Mouse (Mus musculus) heart, postnatal 10 days (tissue): ENCODE measurements around the gene Jdp2. TPM values are rescaled to one million over a fixed set of nuclear protein-coding genes. Genes with fewer than 3 reads are reported as not detected.

ENCODE experiments used
- DNase-seq, 2 experiments: peaks; one replicate each; pipeline ENCODE4 v3.0.0; 2021
- intact Hi-C: fragments of 180-260 bp; cut with DNase I; formaldehyde crosslinking; loops from one replicate; pipeline ENCODE4 v1.15.1; 2025
- total RNA-seq, 2 experiments: library from RNA; stranded (reverse); gene quantifications; 2 replicates each; pipeline ENCODE4 v1.2.3; 2021

Gene Jdp2
- 10 to 100 TPM; 12.6 to 20.2 TPM for total RNA-seq

DNA sequence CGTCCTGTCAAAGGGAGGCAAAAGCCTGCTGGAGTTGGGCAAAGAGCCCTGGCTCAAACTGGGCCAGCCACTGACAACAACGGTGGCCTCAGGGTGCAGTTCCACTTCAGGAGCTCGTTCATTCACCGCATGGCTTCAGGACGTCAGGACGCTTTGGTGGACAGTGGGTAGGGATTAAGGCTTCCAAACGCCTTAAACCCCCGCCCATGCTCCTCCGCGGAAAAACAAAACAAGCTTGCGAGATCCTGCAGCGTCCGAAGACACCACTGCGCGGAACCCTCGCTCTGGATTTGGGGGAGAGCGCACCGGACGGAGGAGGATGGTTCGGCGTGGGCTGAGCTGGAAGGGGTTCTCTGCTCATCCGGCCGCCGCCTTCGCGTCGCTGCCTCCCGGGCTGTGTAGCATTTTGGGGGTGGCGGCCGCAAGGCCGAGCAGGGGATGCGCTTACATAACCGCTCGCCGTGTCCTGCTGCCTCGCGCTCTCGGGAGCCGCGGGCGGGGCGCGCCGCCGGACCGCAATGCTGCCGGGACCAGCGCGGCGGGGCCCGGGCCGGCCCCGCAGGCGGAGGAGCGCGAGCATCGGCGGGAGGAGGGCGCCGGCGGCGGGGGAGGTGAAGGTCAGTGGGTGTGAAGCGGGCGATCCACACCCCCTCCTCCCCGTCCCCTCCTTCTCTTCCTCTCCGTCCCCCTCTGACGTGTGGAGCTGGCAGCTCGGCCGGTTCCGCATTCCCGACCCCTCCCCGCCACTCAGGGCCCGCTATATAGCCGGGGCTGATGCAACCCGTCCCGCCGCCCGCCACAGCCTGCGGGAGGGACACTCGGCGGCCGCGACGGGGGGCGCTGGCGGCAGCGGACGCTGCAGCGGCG lies at the start of gene Jdp2:
Gene Jdp2, plus strand, starts transcription at position 417 of the 867 bp plus-strand sequence.
- DNase-seq = peak; percentile 95 to 96
- intact Hi-C loops = loop anchor here (5.0 kb wide), 2 partner anchors 43 to 67 kb away; no protein-coding TSS in a partner anchor

GRCm38 (mm10) chr12:85549661-85550060 lies 49.2 kb upstream of the Jdp2 start:
- intact Hi-C loops = no loop called here
- no peak for DNase-seq

- DNase-seq = no peak
- intact Hi-C loops = no loop called here
These were observed 48.4 kb upstream of the Jdp2 start for GRCm38 (mm10) chr12:85550435-85550834.

GRCm38 (mm10) chr12:85559299-85559698 lies 39.5 kb upstream of the Jdp2 start:
- intact Hi-C loops = no loop called here
- DNase-seq = no peak

GRCm38 (mm10) chr12:85565441-85565840 lies 33.4 kb upstream of the Jdp2 start:
- intact Hi-C loops = no loop called here
- no peak for DNase-seq

DNA sequence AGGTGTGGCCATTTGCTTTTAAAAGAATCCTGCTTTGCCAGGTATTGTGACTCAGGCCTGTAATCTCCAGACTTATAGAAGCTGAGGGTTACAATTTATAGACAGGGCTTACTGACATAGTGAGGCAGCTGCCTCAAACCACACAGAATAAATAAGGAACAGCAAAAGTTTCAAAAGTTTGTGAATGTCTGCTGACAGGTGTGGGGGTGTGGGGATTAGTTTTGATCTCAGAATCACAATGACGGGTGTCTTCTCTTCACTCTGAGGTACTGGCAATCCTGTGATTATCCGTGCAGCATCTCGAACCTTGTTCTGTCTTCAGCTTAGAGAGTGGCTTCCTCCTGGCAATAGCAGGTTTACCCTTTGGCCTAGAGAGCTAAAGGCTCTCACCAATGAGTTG lies 30.5 kb upstream of the Jdp2 start:
- no peak for DNase-seq
- intact Hi-C loops = no loop called here

- intact Hi-C loops = no loop called here
- DNase-seq = peak; percentile 31 to 69
These were observed 29.3 kb upstream of the Jdp2 start for GRCm38 (mm10) chr12:85569393-85570157.

DNA sequence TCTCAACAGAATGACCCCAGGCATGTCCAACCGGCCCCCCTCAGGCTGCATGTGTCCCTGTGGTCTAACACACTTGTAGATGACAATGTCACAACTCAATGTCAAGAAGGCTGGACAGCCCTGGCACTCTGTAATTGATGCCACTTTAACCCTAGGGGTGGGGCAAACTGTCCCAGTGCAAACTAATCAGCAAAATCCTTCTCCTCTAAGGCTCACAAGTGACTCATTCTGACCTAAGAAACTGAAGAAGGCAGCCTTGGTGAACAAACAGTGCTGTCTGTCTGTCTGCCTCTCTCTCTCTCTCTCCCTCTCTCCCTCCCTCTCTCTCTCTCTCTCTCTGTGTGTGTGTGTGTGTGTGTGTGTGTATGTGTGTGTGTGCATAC lies 28.7 kb upstream of the Jdp2 start:
- DNase-seq = no peak
- intact Hi-C loops = no loop called here

GRCm38 (mm10) chr12:85571312-85571711 lies 27.5 kb upstream of the Jdp2 start:
- DNase-seq = peak; percentile 53 to 61
- intact Hi-C loops = no loop called here

DNA sequence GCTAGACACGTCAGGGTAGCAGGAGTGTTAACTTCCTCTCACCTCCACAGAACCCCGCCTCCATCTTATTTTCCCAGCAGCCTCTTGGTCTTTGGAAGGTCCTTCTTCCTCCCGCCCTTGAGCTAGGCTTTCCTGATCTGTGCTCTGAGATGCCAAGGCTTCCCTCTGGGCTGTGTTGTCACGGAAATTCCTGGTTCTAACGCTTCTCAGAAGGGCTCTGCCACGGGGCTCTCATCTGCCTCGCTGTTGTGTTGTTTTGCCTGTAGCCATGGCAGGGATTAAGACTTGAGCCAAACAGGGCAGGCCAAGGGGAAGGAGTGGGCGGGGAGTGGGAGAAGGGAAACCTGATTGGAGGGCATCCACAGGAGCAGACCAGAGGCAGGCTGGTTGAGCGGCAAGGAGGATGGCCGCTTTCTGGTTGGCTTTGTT lies 26.8 kb upstream of the Jdp2 start:
- DNase-seq = peak; percentile 83 to 85
- intact Hi-C loops = no loop called here

GRCm38 (mm10) chr12:85574806-85575495 lies 23.9 kb upstream of the Jdp2 start:
- DNase-seq = no peak
- intact Hi-C loops = no loop called here

DNA sequence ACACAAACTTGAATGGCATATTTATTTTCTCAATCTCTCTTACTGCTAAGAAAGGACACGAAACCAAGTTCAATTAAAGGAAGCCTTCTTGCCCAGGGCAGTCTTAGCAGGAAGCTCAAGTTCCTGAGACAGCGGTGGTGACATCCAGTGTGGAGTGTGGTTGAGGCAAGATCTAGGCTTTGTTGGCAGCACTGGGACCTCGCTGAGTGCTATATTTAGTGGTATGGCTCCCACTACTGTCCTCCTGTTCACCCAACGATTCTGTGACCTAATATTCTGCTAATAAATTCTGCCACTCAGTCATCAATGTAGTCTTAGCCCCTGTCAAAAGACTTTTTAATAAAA lies 23.4 kb upstream of the Jdp2 start:
- DNase-seq = no peak
- intact Hi-C loops = no loop called here

GRCm38 (mm10) chr12:85581261-85582066 lies 17.4 kb upstream of the Jdp2 start:
- intact Hi-C loops = no loop called here
- DNase-seq = no peak

DNA sequence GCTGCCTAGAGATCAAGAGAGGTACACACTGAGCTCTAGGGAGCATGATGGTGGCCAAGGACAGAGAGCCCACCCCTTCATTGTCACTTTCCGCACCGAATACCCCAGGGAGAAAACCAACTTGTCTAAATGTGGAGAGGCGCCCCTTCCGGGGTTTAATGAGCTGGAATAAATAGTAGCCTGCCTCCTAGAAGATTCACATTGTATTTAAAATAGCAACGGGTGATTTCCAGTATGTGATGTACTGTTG lies 16.8 kb upstream of the Jdp2 start:
- intact Hi-C loops = no loop called here
- no peak for DNase-seq

- DNase-seq = peak; percentile 51 to 67
- intact Hi-C loops = no loop called here
These were observed 13.0 kb upstream of the Jdp2 start for GRCm38 (mm10) chr12:85585761-85586258.

GRCm38 (mm10) chr12:85589870-85590382 lies 8.9 kb upstream of the Jdp2 start:
- no peak for DNase-seq
- intact Hi-C loops = no loop called here

DNA sequence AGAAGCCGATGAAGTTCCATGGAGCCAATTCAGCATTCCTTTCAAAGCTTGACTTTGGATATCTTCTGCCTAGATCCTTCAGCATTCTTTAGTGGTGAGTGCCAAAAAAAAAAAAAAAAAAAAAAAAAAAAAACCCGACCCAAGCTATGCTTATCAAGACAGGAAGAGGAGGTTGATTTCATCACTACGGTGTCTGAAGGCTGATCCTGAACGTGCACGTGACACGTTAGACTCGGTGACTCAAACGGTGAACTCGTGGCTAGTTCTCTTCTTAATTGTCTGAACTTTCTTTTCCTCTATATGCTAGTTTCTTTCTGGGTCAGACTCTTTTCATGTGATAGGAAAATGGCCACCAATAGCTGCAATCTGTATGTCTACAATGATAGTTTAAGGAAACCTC lies 5.9 kb upstream of the Jdp2 start:
- no peak for DNase-seq

GRCm38 (mm10) chr12:85594390-85594789 lies 4.4 kb upstream of the Jdp2 start:
- intact Hi-C loops = no loop called here
- no peak for DNase-seq

More for the DNA sequence above, 5.9 kb upstream of the Jdp2 start:
- intact Hi-C loops = no loop called here

- no peak for DNase-seq
- intact Hi-C loops = loop anchor here (5.0 kb wide), 2 partner anchors 44 to 66 kb away; no protein-coding TSS in a partner anchor
These were observed 774 bp upstream of the Jdp2 start for GRCm38 (mm10) chr12:85598053-85598452.

DNA sequence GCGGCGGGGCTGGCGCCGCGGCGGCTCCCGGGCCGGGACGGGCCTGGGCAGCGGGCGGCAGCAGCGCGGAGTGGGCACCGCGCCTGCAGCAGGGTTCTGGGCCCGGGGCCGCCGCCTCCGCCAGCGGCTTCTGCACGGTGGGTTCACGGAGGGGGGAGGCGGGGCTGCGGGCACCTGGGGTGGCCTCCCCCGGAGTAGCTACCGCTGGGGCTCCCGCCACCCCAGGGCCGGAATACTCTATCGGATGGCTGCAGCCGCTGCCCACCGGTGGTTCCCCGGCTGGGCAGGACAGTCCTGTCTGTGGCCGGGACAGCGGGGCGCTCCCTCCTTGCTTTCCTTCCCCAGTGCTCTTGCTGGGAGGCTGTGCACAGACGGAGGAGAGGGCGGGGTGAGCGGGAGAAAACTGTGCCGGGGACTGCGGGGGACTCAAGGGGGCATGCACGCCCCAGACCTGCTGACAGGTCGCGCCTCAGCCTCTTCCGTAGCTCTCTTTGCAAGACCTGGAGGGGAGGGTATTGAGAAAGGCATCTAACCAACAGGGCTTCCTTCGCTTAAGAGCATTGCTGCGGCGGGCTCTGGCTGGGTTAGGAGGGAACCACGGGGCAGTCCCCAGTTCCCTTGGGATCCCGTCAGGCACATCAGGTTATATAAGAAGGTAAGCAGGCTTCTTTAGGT lies 788 bp downstream of the Jdp2 start:
- peak; percentile 59 to 66 for DNase-seq
- intact Hi-C loops = loop anchor here (5.0 kb wide), 2 partner anchors 43 to 67 kb away; no protein-coding TSS in a partner anchor
